Mouse (Mus musculus) liver, postnatal 0 days (tissue): Measurements from ENCODE around the gene Aplnr.

Source experiments
- CTCF ChIP-seq: sonication (generic); IDR thresholded peaks from 2 replicates; pipeline ENCODE4 v1.5.1; 2016; ENCODE audit warnings: antibody characterized with exemption, low read depth
- EP300 ChIP-seq: IDR thresholded peaks from 2 replicates; pipeline ENCODE4 v1.6.1; 2016; ENCODE audit warnings: antibody characterized with exemption, low read depth, mild to moderate bottlenecking

GRCm38 (mm10) chr2:85098824-85099511 lies 37.1 kb upstream of the Aplnr start:
- TF ChIP-seq EP300 (no peak), CTCF (no peak)
